Mouse (Mus musculus): ENCODE data around the gene Rpa1. TPM values are rescaled to one million over a fixed set of nuclear protein-coding genes. Genes with fewer than 3 reads are reported as not detected.
"Not testable (repeated sequence)": the region's sequence is repeated elsewhere in the genome, so short reads cannot be mapped to it uniquely, and the experiment has no call there.

The Rpa1 gene
- polyA plus RNA-seq (2012; rRNA removed) = 17.0 and 21.3 TPM in 2 replicates

GRCm38 (mm10) chr11:75348199-75348889 lies at the start of gene Rpa1, which contains the start of gene Smyd4:
Rpa1 (minus strand) TSS chr11:75348324.
Smyd4 (plus strand) TSS chr11:75348433.
- peak; percentile 98 for DNase-seq
- H3K27ac ChIP-seq (ENCODE audit: insufficient read depth, low read depth, low read length) = peak within 1 kb of the TSS; percentile 74
- 1% methylated on average over 56 of the region's 56 CpGs for WGBS
- no peaks in the 10 kb centered on the region for H3K36me3 ChIP-seq (ENCODE audit: control insufficient read depth, insufficient read depth, low read length)
- peak within 1 kb of the TSS; percentile 77 for H3K4me3 ChIP-seq (ENCODE audit: insufficient read depth, low read depth, low read length)
- TF ChIP-seq CTCF (conservative IDR thresholded peaks at IDR 0.05; ENCODE audit: insufficient read depth, insufficient read length, low read depth, low read length) (no peak), POLR2A (IDR thresholded peaks at IDR 0.05; ENCODE audit: low read depth, low read length) (peak; percentile 7)
- H3K27me3 ChIP-seq (replicated peaks; ENCODE audit: control insufficient read depth, insufficient read depth, low read length) = no peaks in the 10 kb centered on the region
- peaks cover 8% of the 10 kb centered on the region; the same call in 1 of the 2 replicates for H3K4me1 ChIP-seq (ENCODE audit: control insufficient read depth, insufficient read depth, low read length)

- no peaks in the 10 kb centered on the region for H3K27me3 ChIP-seq (replicated peaks; ENCODE audit: control insufficient read depth, insufficient read depth, low read length)
- TF ChIP-seq CTCF (conservative IDR thresholded peaks at IDR 0.05; ENCODE audit: insufficient read depth, insufficient read length, low read depth, low read length) (no peak), POLR2A (IDR thresholded peaks at IDR 0.05; ENCODE audit: low read depth, low read length) (no peak)
- DNase-seq = no peak
- H3K36me3 ChIP-seq (ENCODE audit: control insufficient read depth, insufficient read depth, low read length) = no peaks in the 10 kb centered on the region
- H3K4me3 ChIP-seq (ENCODE audit: insufficient read depth, low read depth, low read length) = no peak overlapping the region
- 78% methylated on average over 7 of the region's 7 CpGs for WGBS
- no peak overlapping the region for H3K27ac ChIP-seq (ENCODE audit: insufficient read depth, low read depth, low read length)
- peaks cover 2% of the 10 kb centered on the region; the same call in 1 of the 2 replicates for H3K4me1 ChIP-seq (ENCODE audit: control insufficient read depth, insufficient read depth, low read length)
These were observed 49.3 kb upstream of the Rpa1 start for GRCm38 (mm10) chr11:75397452-75397851.

- H3K4me3 ChIP-seq (ENCODE audit: insufficient read depth, low read depth, low read length) = no peak overlapping the region
- no peak for DNase-seq
- 43% methylated on average over 1 of the region's 1 CpGs for WGBS
- TF ChIP-seq CTCF (conservative IDR thresholded peaks at IDR 0.05; ENCODE audit: insufficient read depth, insufficient read length, low read depth, low read length) (no peak), POLR2A (IDR thresholded peaks at IDR 0.05; ENCODE audit: low read depth, low read length) (no peak)
- H3K4me1 ChIP-seq (ENCODE audit: control insufficient read depth, insufficient read depth, low read length) = no peaks in the 10 kb centered on the region
- no peaks in the 10 kb centered on the region for H3K27me3 ChIP-seq (replicated peaks; ENCODE audit: control insufficient read depth, insufficient read depth, low read length)
- no peaks in the 10 kb centered on the region for H3K36me3 ChIP-seq (ENCODE audit: control insufficient read depth, insufficient read depth, low read length)
- no peak overlapping the region for H3K27ac ChIP-seq (ENCODE audit: insufficient read depth, low read depth, low read length)
These were observed 47.5 kb upstream of the Rpa1 start for GRCm38 (mm10) chr11:75395611-75396010.

DNA sequence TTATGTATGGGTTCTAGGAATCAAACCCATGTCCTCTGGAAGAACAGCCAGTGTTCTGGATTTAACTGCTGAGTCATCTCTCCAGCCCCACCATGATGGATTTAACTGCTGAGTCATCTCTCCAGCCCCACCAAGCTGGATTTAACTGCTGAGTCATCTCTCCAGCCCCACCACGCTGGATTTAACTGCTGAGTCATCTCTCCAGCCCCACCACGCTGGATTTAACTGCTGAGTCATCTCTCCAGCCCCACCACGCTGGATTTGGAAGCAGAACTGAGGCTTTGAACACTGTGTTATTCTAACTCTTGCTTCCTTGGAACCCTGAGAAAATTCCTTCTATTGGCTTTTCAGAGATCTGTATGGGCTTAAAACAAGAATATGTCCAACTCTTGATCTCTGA lies 35.4 kb upstream of the Rpa1 start:
- H3K36me3 ChIP-seq (ENCODE audit: control insufficient read depth, insufficient read depth, low read length); DNase-seq; H3K4me1 ChIP-seq (ENCODE audit: control insufficient read depth, insufficient read depth, low read length); H3K27me3 ChIP-seq (replicated peaks; ENCODE audit: control insufficient read depth, insufficient read depth, low read length); H3K27ac ChIP-seq (ENCODE audit: insufficient read depth, low read depth, low read length); H3K4me3 ChIP-seq (ENCODE audit: insufficient read depth, low read depth, low read length): not testable (repeated sequence)
- WGBS = 35% methylated on average over 3 of the region's 3 CpGs

GRCm38 (mm10) chr11:75378786-75379185 lies 30.7 kb upstream of the Rpa1 start:
- WGBS = 94% methylated on average over 2 of the region's 2 CpGs
- H3K4me1 ChIP-seq (ENCODE audit: control insufficient read depth, insufficient read depth, low read length); DNase-seq; H3K27ac ChIP-seq (ENCODE audit: insufficient read depth, low read depth, low read length); H3K4me3 ChIP-seq (ENCODE audit: insufficient read depth, low read depth, low read length); H3K36me3 ChIP-seq (ENCODE audit: control insufficient read depth, insufficient read depth, low read length); H3K27me3 ChIP-seq (replicated peaks; ENCODE audit: control insufficient read depth, insufficient read depth, low read length): not testable (repeated sequence)

- Histone ChIP-seq H3K27me3 (replicated peaks; ENCODE audit: control insufficient read depth, insufficient read depth, low read length) (no peaks in the 10 kb centered on the region), H3K4me1 (ENCODE audit: control insufficient read depth, insufficient read depth, low read length) (no peaks in the 10 kb centered on the region), H3K4me3 (ENCODE audit: insufficient read depth, low read depth, low read length) (no peak overlapping the region), H3K36me3 (ENCODE audit: control insufficient read depth, insufficient read depth, low read length) (no peaks in the 10 kb centered on the region), H3K27ac (ENCODE audit: insufficient read depth, low read depth, low read length) (no peak overlapping the region)
- DNase-seq = no peak
- TF ChIP-seq CTCF (conservative IDR thresholded peaks at IDR 0.05; ENCODE audit: insufficient read depth, insufficient read length, low read depth, low read length) = no peak
- no peak for TF ChIP-seq POLR2A (IDR thresholded peaks at IDR 0.05; ENCODE audit: low read depth, low read length)
- WGBS = 92% methylated on average over 1 of the region's 1 CpGs
These were observed 29.0 kb upstream of the Rpa1 start for GRCm38 (mm10) chr11:75377125-75377524.

- Histone ChIP-seq H3K4me1 (ENCODE audit: control insufficient read depth, insufficient read depth, low read length) (no peaks in the 10 kb centered on the region), H3K27ac (ENCODE audit: insufficient read depth, low read depth, low read length) (0 out of 2 replicates have a peak overlapping the region, but pooled peaks have one; percentile 12), H3K27me3 (replicated peaks; ENCODE audit: control insufficient read depth, insufficient read depth, low read length) (no peaks in the 10 kb centered on the region), H3K4me3 (ENCODE audit: insufficient read depth, low read depth, low read length) (no peak overlapping the region), H3K36me3 (ENCODE audit: control insufficient read depth, insufficient read depth, low read length) (no peaks in the 10 kb centered on the region; the same call in 1 of the 2 replicates)
- TF ChIP-seq POLR2A (IDR thresholded peaks at IDR 0.05; ENCODE audit: low read depth, low read length) = no peak
- TF ChIP-seq CTCF (conservative IDR thresholded peaks at IDR 0.05; ENCODE audit: insufficient read depth, insufficient read length, low read depth, low read length) = no peak
- DNase-seq = peak; percentile 65
- 54% methylated on average over 1 of the region's 1 CpGs for WGBS
These were observed 7.4 kb upstream of the Rpa1 start for GRCm38 (mm10) chr11:75355475-75355874.

Data from kidney, adult 2 months (tissue).